ENCODE assay signal across 10 mouse cellular contexts in genomic region chr8:121346862-121347261, GRCm38 (mm10).
DNase-seq lines count a peak whose midpoint lies in the region; ATAC-seq and TF ChIP-seq lines count a peak whose summit lies in the region.
"Had no signal": no experiment of that assay in that cellular context is flagged by ENCODE, and none has a peak within 500 bp of the region (broad histone marks: within the 10 kb centered on the region; RNA-seq: fewer than 3 reads in every experiment).

No protein-coding gene starts in this region.

- peak; percentile 42 to 54 for DNase-seq in cerebellum, postnatal 36 days
- DNase-seq in kidney, postnatal 0 days (ENCODE audit: low spot score), result peak; percentile 80
- peak; percentile 64 for DNase-seq in mesoderm, embryonic 11.5 days (ENCODE audit: low read depth, low spot score)
- DNase-seq in retina, embryonic 14.5 days (ENCODE audit: low spot score), result no peak
- no peak for DNase-seq in right cerebral cortex, postnatal 36 days (ENCODE audit: low spot score in 2 of 2)

- no peak overlapping the region for H3K4me3 ChIP-seq in intestine, embryonic 16.5 days (ENCODE audit: low read length)
- no peak overlapping the region for H3K4me3 ChIP-seq in intestine, postnatal 0 days (ENCODE audit: low read depth, low read length)
- no peak overlapping the region for H3K4me3 ChIP-seq in kidney, postnatal 0 days (replicated peaks; ENCODE audit: low read depth, low read length)
- H3K4me3 ChIP-seq: hindbrain, embryonic 15.5 days; midbrain, embryonic 15.5 days had no signal

- H3K27me3 ChIP-seq in intestine, embryonic 16.5 days (replicated peaks; ENCODE audit: control insufficient read depth, insufficient read depth, low read length), result no peaks in the 10 kb centered on the region
- H3K27me3 ChIP-seq in intestine, postnatal 0 days (replicated peaks; ENCODE audit: control insufficient read depth, insufficient read depth, low read length), result 0 out of 2 replicates have a peak, but pooled peaks cover 3% of the 10 kb centered on the region
- H3K27me3 ChIP-seq in kidney, postnatal 0 days (ENCODE audit: insufficient read depth, low read length), result no peaks in the 10 kb centered on the region
- H3K27me3 ChIP-seq: hindbrain, embryonic 15.5 days; midbrain, embryonic 15.5 days had no signal

- H3K36me3 ChIP-seq in intestine, embryonic 16.5 days (ENCODE audit: control insufficient read depth, insufficient read depth, low read length), result no peaks in the 10 kb centered on the region
- no peaks in the 10 kb centered on the region for H3K36me3 ChIP-seq in intestine, postnatal 0 days (ENCODE audit: control insufficient read depth, insufficient read depth)
- H3K36me3 ChIP-seq in kidney, postnatal 0 days (ENCODE audit: insufficient read depth, low read length), result no peaks in the 10 kb centered on the region
- H3K36me3 ChIP-seq: hindbrain, embryonic 15.5 days; midbrain, embryonic 15.5 days had no signal

- no peak for TF ChIP-seq CTCF in intestine, postnatal 0 days (IDR thresholded peaks at IDR 0.05; ENCODE audit: low read depth)
- no peak for TF ChIP-seq CTCF in kidney, postnatal 0 days (IDR thresholded peaks at IDR 0.05; ENCODE audit: low read depth)

- no peaks in the 10 kb centered on the region for H3K9me3 ChIP-seq in intestine, embryonic 16.5 days (ENCODE audit: control insufficient read depth, low read length)
- no peaks in the 10 kb centered on the region for H3K9me3 ChIP-seq in intestine, postnatal 0 days (ENCODE audit: control insufficient read depth)
- H3K9me3 ChIP-seq in kidney, postnatal 0 days (replicated peaks; ENCODE audit: low read length), result no peaks in the 10 kb centered on the region
- H3K9me3 ChIP-seq: hindbrain, embryonic 15.5 days; midbrain, embryonic 15.5 days had no signal

- H3K4me2 ChIP-seq in intestine, embryonic 16.5 days (ENCODE audit: low read depth, low read length), result no peak overlapping the region
- H3K4me2 ChIP-seq in intestine, postnatal 0 days (replicated peaks; ENCODE audit: low read depth), result no peak overlapping the region
- H3K4me2 ChIP-seq in kidney, postnatal 0 days (ENCODE audit: low read length), result no peak overlapping the region
- H3K4me2 ChIP-seq: hindbrain, embryonic 15.5 days; midbrain, embryonic 15.5 days had no signal

- WGBS in intestine, embryonic 16.5 days, result 34% methylated on average over 9 of the region's 9 CpGs
- 42% methylated on average over 9 of the region's 9 CpGs for WGBS in intestine, postnatal 0 days
- 23% methylated on average over 9 of the region's 9 CpGs for WGBS in kidney, postnatal 0 days

- no peak overlapping the region for H3K9ac ChIP-seq in intestine, embryonic 16.5 days (ENCODE audit: low read depth, low read length)
- H3K9ac ChIP-seq in intestine, postnatal 0 days (ENCODE audit: low read depth, low read length), result no peak overlapping the region
- no peak overlapping the region for H3K9ac ChIP-seq in kidney, postnatal 0 days (ENCODE audit: low read depth, low read length)
- H3K9ac ChIP-seq: hindbrain, embryonic 15.5 days; midbrain, embryonic 15.5 days had no signal

- ATAC-seq in intestine, embryonic 16.5 days, result peak; percentile 46; the same call in 1 of the 2 replicates
- no peak for ATAC-seq in intestine, postnatal 0 days
- peak; percentile 38; the same call in 1 of the 2 replicates for ATAC-seq in kidney, postnatal 0 days (replicated peaks; ENCODE audit: low FRiP score, low read depth)
- ATAC-seq in megakaryocyte, adult 5-6 weeks (ENCODE audit: poor library complexity, severe bottlenecking), result no peak
- ATAC-seq: midbrain, embryonic 15.5 days had no signal

- peaks cover 8% of the 10 kb centered on the region for H3K4me1 ChIP-seq in intestine, embryonic 16.5 days (ENCODE audit: control insufficient read depth, insufficient read depth, low read length)
- no peaks in the 10 kb centered on the region for H3K4me1 ChIP-seq in intestine, postnatal 0 days (replicated peaks; ENCODE audit: control insufficient read depth, insufficient read depth, low read length)
- peaks cover 19% of the 10 kb centered on the region for H3K4me1 ChIP-seq in kidney, postnatal 0 days (replicated peaks; ENCODE audit: insufficient read depth, low read length)
- H3K4me1 ChIP-seq: midbrain, embryonic 15.5 days had no signal

- H3K27ac ChIP-seq in intestine, embryonic 16.5 days (ENCODE audit: low read length), result no peak overlapping the region
- H3K27ac ChIP-seq in intestine, postnatal 0 days (ENCODE audit: low read depth, low read length), result no peak overlapping the region
- H3K27ac ChIP-seq in kidney, postnatal 0 days, result peak overlapping the region; percentile 76
- H3K27ac ChIP-seq: hindbrain, embryonic 15.5 days; midbrain, embryonic 15.5 days had no signal

Comparison
In these comparisons a context has a peak if more than half of its experiments do, and no peak if none do; other contexts are left out.
1. ATAC-seq: peak in intestine, embryonic 16.5 days (single experiment) and kidney, postnatal 0 days (single experiment); none in intestine, postnatal 0 days (single experiment) and megakaryocyte, adult 5-6 weeks (single experiment).
2. DNase-seq: peak in cerebellum, postnatal 36 days (2 of 2), kidney, postnatal 0 days (single experiment) and mesoderm, embryonic 11.5 days (single experiment); none in retina, embryonic 14.5 days (single experiment) and right cerebral cortex, postnatal 36 days (0 of 2).